27 mouse cellular contexts compared by ENCODE assay signal in the genomic region with DNA sequence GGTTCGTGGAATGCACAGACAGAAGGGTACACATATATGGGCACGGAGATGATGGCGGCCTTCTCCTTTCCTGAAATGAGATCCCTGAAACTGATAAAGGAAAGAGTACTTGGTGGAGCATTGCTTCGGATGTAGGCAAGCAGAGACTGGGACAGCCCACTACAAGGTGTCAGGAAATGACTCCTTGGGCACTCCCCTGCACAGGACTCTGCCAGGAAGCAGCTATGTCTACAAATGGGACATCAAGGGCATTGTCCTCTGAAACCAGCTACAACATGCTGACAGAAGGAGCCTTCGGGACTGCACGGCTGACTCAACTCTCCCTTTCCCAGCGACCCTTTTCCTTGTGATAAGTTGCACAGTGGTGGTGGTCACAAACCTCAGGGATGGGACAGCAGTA. TPM values are rescaled to one million over a fixed set of nuclear protein-coding genes. Genes with fewer than 3 reads are reported as not detected.
A peak's percentile ranks its signal among the peaks of the same experiment; 100 is the strongest.
DNase-seq lines count a peak whose midpoint lies in the region; ATAC-seq and TF ChIP-seq lines count a peak whose summit lies in the region.
"Had no signal": no experiment of that assay in that cellular context is flagged by ENCODE, and none has a peak within 500 bp of the region (broad histone marks: within the 10 kb centered on the region; RNA-seq: fewer than 3 reads in every experiment).

No protein-coding gene starts in this region.

- H3K4me2 ChIP-seq in liver, embryonic 12.5 days: no peak overlapping the region
- H3K4me2 ChIP-seq in liver, embryonic 11.5 days: no peak overlapping the region
- H3K4me2 ChIP-seq in lung, postnatal 0 days (replicated peaks; ENCODE audit: low read depth, low read length): no peak overlapping the region
- H3K4me2 ChIP-seq in stomach, embryonic 15.5 days: no peak overlapping the region
- H3K4me2 ChIP-seq: embryonic facial prominence, embryonic 12.5 days; embryonic facial prominence, embryonic 15.5 days; forebrain, embryonic 12.5 days; heart, embryonic 12.5 days; heart, embryonic 15.5 days; hindbrain, embryonic 13.5 days had no signal

- DNase-seq in liver, embryonic 11.5 days (ENCODE audit: low spot score): no peak
- peak; percentile 36 for DNase-seq in lung, postnatal 0 days (ENCODE audit: low spot score)
- no peak for DNase-seq in lung, adult 2 months
- peak; percentile 34 to 37 for DNase-seq in lung, postnatal 4 days
- no peak for DNase-seq in adrenal gland, postnatal 36 days
- DNase-seq in adrenal gland, adult 2 months: no peak
- DNase-seq: adrenal gland, adult 8-10 months; adrenal gland, postnatal 25 days; cerebellum, adult 18-20 months; cerebellum, adult 9-10 months; cerebellum, postnatal 14 days; gastrocnemius, postnatal 10 days; gastrocnemius, postnatal 36 days; heart, postnatal 10 days; heart, postnatal 36 days had no signal

- no peak overlapping the region for H3K4me3 ChIP-seq in liver, embryonic 12.5 days
- no peak overlapping the region for H3K4me3 ChIP-seq in liver, embryonic 11.5 days (ENCODE audit: low read depth, low read length)
- H3K4me3 ChIP-seq in lung, postnatal 0 days (ENCODE audit: low read depth, low read length): no peak overlapping the region
- H3K4me3 ChIP-seq in lung, adult 2 months (replicated peaks; ENCODE audit: extremely low read depth, low read depth, low read length): no peak overlapping the region
- H3K4me3 ChIP-seq in stomach, embryonic 15.5 days (replicated peaks): no peak overlapping the region
- H3K4me3 ChIP-seq: embryonic facial prominence, embryonic 12.5 days; embryonic facial prominence, embryonic 15.5 days; forebrain, embryonic 12.5 days; heart, embryonic 12.5 days; heart, embryonic 15.5 days; hindbrain, embryonic 10.5 days; hindbrain, embryonic 13.5 days had no signal

- no peak for TF ChIP-seq CTCF in lung, postnatal 0 days (IDR thresholded peaks at IDR 0.05)
- no peak for TF ChIP-seq CTCF in lung, adult 2 months (IDR thresholded peaks at IDR 0.05; ENCODE audit: insufficient read depth, low read length)

- no peaks in the 10 kb centered on the region for H3K27me3 ChIP-seq in liver, embryonic 12.5 days (replicated peaks)
- H3K27me3 ChIP-seq in liver, embryonic 11.5 days (replicated peaks; ENCODE audit: control insufficient read depth, insufficient read depth, low read length): no peaks in the 10 kb centered on the region
- H3K27me3 ChIP-seq in lung, postnatal 0 days (replicated peaks; ENCODE audit: insufficient read depth, low read length): no peaks in the 10 kb centered on the region
- H3K27me3 ChIP-seq in stomach, embryonic 15.5 days (replicated peaks): no peaks in the 10 kb centered on the region
- H3K27me3 ChIP-seq: embryonic facial prominence, embryonic 12.5 days; embryonic facial prominence, embryonic 15.5 days; heart, embryonic 12.5 days; heart, embryonic 15.5 days; hindbrain, embryonic 13.5 days had no signal

- TF ChIP-seq EP300 in lung, postnatal 0 days (IDR thresholded peaks at IDR 0.05): 0 out of 2 replicates have a peak, but pooled peaks have one; percentile 44

- WGBS in liver, embryonic 12.5 days (ENCODE audit: insufficient replicate concordance): 83% methylated on average over 7 of the region's 7 CpGs
- WGBS in liver, embryonic 11.5 days: 85% methylated on average over 7 of the region's 7 CpGs
- WGBS in lung, postnatal 0 days: 73% methylated on average over 7 of the region's 7 CpGs
- WGBS in lung, adult 2 months: 53% methylated on average over 7 of the region's 7 CpGs
- WGBS in stomach, embryonic 15.5 days: 86% methylated on average over 7 of the region's 7 CpGs

- ATAC-seq in liver, embryonic 12.5 days: no peak
- ATAC-seq in liver, embryonic 11.5 days (replicated peaks; ENCODE audit: low FRiP score): no peak
- ATAC-seq in lung, postnatal 0 days: peak; percentile 55
- no peak for ATAC-seq in stomach, embryonic 15.5 days (ENCODE audit: insufficient read depth, low FRiP score, low read depth)
- ATAC-seq: CD4-positive, CD25-positive, alpha-beta regulatory T cell, adult 4 months; forebrain, embryonic 16.5 days; hindbrain, embryonic 16.5 days had no signal

- TF ChIP-seq POLR2A in lung, adult 2 months (IDR thresholded peaks at IDR 0.05; ENCODE audit: borderline replicate concordance, extremely low read depth, low read depth, low read length): no peak

- H3K9ac ChIP-seq in liver, embryonic 12.5 days: no peak overlapping the region
- H3K9ac ChIP-seq in liver, embryonic 11.5 days (ENCODE audit: low read depth, low read length): no peak overlapping the region
- no peak overlapping the region for H3K9ac ChIP-seq in lung, postnatal 0 days (replicated peaks; ENCODE audit: low read depth)
- H3K9ac ChIP-seq in stomach, embryonic 15.5 days: no peak overlapping the region
- H3K9ac ChIP-seq: embryonic facial prominence, embryonic 12.5 days; embryonic facial prominence, embryonic 15.5 days; forebrain, embryonic 12.5 days; heart, embryonic 12.5 days; heart, embryonic 15.5 days; hindbrain, embryonic 13.5 days had no signal

- peaks cover 69% of the 10 kb centered on the region for H3K36me3 ChIP-seq in liver, embryonic 12.5 days
- H3K36me3 ChIP-seq in liver, embryonic 11.5 days (ENCODE audit: control insufficient read depth, insufficient read depth, low read length): peaks cover 25% of the 10 kb centered on the region; the same call in 1 of the 2 replicates
- no peaks in the 10 kb centered on the region for H3K36me3 ChIP-seq in lung, postnatal 0 days (ENCODE audit: insufficient read depth, low read length)
- peaks cover 26% of the 10 kb centered on the region for H3K36me3 ChIP-seq in stomach, embryonic 15.5 days
- H3K36me3 ChIP-seq: forebrain, embryonic 12.5 days had no signal

- H3K4me1 ChIP-seq in liver, embryonic 12.5 days: peaks cover 57% of the 10 kb centered on the region
- peaks cover 15% of the 10 kb centered on the region for H3K4me1 ChIP-seq in liver, embryonic 11.5 days (replicated peaks; ENCODE audit: control insufficient read depth, insufficient read depth, low read length)
- no peaks in the 10 kb centered on the region for H3K4me1 ChIP-seq in lung, postnatal 0 days (ENCODE audit: insufficient read depth, low read depth, low read length)
- peaks cover 4% of the 10 kb centered on the region; the same call in 1 of the 2 replicates for H3K4me1 ChIP-seq in lung, adult 2 months (ENCODE audit: control insufficient read depth, insufficient read depth, low read length)
- peaks cover 5% of the 10 kb centered on the region; the same call in 1 of the 2 replicates for H3K4me1 ChIP-seq in stomach, embryonic 15.5 days

- H3K27ac ChIP-seq in liver, embryonic 12.5 days: 0 out of 2 replicates have a peak overlapping the region, but pooled peaks have one; percentile 11
- no peak overlapping the region for H3K27ac ChIP-seq in liver, embryonic 11.5 days (ENCODE audit: low read depth, low read length)
- no peak overlapping the region for H3K27ac ChIP-seq in lung, postnatal 0 days (ENCODE audit: low read length)
- H3K27ac ChIP-seq in stomach, embryonic 15.5 days: peak overlapping the region; percentile 67; the same call in 1 of the 2 replicates
- H3K27ac ChIP-seq: embryonic facial prominence, embryonic 12.5 days; embryonic facial prominence, embryonic 15.5 days; forebrain, embryonic 12.5 days; heart, embryonic 15.5 days; hindbrain, embryonic 10.5 days; hindbrain, embryonic 13.5 days had no signal

- no peaks in the 10 kb centered on the region for H3K9me3 ChIP-seq in liver, embryonic 12.5 days (replicated peaks)
- no peaks in the 10 kb centered on the region for H3K9me3 ChIP-seq in liver, embryonic 11.5 days (ENCODE audit: control insufficient read depth, low read length)
- no peaks in the 10 kb centered on the region for H3K9me3 ChIP-seq in lung, postnatal 0 days (ENCODE audit: low read length)
- H3K9me3 ChIP-seq in stomach, embryonic 15.5 days: no peaks in the 10 kb centered on the region
- H3K9me3 ChIP-seq: embryonic facial prominence, embryonic 12.5 days; embryonic facial prominence, embryonic 15.5 days; forebrain, embryonic 12.5 days; heart, embryonic 12.5 days; heart, embryonic 15.5 days; hindbrain, embryonic 10.5 days; hindbrain, embryonic 13.5 days had no signal

RNA-seq across cellular contexts. Expression of a gene that starts 47.8 kb away (rescaled TPM):
- 70.5 and 76.3 TPM in 2 replicates for polyA plus RNA-seq in liver, embryonic 12.5 days (2016; fragmentation: Nextera tagmentation; extraction: Ambion mirVana)
- 52.9 and 59.3 TPM in 2 replicates for polyA plus RNA-seq in liver, embryonic 11.5 days (2014; fragmentation: Nextera tagmentation; extraction: Ambion mirVana)
- polyA plus RNA-seq in lung, postnatal 0 days (2015; fragmentation: Nextera tagmentation; extraction: Ambion mirVana): 14.0 and 15.8 TPM in 2 replicates
- polyA plus RNA-seq in lung, adult 2 months (2012; rRNA removed): 26.9 and 31.5 TPM in 2 replicates
- polyA plus RNA-seq in stomach, embryonic 15.5 days (2015; fragmentation: Nextera tagmentation; extraction: Ambion mirVana): 22.7 and 27.0 TPM in 2 replicates
- 10 to 100 TPM; 30.4 to 33.9 TPM for total RNA-seq in adrenal gland, postnatal 36 days (2021)
- total RNA-seq in adrenal gland, adult 2 months (2021): 10 to 100 TPM; 33.2 to 33.4 TPM
- polyA plus RNA-seq in adrenal gland, adult 2 months (2012; rRNA removed): 19.4 and 27.3 TPM in 2 replicates

Comparison
In these comparisons a context has a peak if more than half of its experiments do, and no peak if none do; other contexts are left out.
1. H3K27ac ChIP-seq: peak in liver, embryonic 12.5 days (single experiment) and stomach, embryonic 15.5 days (single experiment); none in liver, embryonic 11.5 days (single experiment) and lung, postnatal 0 days (single experiment).
2. DNase-seq: peak in lung, postnatal 0 days (single experiment) and lung, postnatal 4 days (2 of 2); none in liver, embryonic 11.5 days (single experiment), lung, adult 2 months (single experiment), adrenal gland, postnatal 36 days (0 of 2) and adrenal gland, adult 2 months (single experiment).